Mouse (Mus musculus) 416B (cell line): ENCODE measurements around the gene Nudt10.
"Not testable (repeated sequence)": the region's sequence is repeated elsewhere in the genome, so short reads cannot be mapped to it uniquely, and the experiment has no call there.

Source experiments
- DNase-seq: peaks from one replicate; pipeline ENCODE4 v3.0.0; 2011; ENCODE audit warnings: low read depth

The Nudt10 gene

DNA sequence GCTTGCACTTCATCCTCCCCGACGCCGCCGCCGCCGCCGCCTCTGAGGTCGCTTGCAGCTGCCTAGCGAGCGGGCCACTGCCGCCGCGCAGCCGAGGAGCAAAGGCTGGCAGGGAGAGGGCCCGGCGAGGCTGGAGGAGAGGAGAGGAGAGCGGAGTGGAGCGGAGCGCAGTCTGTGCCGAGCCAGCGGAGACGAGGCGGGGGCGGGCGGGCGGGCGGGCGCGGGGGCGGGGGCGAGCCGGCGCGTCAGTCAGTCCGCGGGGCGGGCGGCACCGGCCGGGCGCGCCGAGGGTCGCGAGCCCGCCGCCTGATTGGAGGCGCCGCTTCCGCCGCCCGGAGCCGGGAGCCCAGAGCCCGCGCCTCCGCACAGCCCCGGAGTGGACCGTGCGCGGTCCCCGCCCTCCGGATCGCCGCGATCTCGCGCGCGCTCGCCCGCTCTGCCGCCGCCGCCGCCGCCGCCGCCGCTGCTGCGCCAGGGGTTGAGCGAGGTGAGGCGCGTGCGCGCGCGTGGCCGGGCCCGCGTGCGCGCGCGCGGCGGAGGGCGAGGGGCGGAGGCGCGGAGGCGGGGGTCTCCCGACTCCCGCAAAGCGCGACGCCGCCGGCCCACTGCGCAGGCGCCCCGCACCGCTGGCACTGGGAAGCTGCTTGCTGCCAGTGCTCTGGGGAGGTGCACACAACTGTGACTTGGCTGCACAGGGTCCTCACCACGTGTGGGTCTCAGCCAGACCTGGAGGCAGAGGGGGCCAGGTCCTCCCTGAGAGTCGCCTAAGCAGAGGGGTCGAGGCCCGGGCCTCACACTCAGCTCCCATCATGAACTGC is at the start of gene Nudt10:
Gene Nudt10 (minus strand): TSS at position 193 of the 818 bp plus-strand sequence.
- not testable (repeated sequence) for DNase-seq

DNA sequence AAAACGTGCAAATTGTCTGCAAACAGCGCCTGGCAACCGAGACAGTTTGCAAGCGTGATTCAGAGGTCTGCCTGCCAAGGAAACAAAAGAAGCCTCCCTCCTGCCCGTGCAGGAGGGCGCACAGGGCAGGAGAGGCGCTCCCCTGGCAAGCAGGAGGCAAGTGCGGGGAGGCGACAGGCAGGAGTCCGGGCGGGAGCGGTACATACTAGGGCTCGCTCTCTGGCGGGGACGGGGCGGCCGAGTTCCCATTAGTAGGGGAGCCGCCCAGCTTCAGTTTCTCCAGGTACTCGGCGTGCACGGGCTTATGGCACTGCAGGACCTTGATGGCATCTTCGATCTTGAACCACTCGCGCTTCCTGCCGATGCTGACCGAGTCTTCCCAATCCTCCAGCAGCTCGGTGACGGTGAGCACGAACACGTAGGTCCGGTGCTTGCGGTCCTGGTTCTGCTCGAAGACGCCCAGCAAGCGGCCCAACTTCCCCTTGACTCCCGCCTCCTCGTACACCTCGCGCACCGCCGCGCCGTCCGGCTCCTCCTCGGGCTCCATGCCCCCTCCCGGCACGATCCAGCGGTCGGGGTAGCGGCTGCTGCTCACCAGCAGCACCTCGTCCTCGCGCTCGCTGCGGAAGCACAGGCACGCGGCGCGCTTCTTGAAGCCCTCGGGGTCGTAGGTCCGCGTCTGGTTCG is 536 bp downstream of the Nudt10 start:
- DNase-seq, result not testable (repeated sequence)

- DNase-seq, result no peak
These were observed 1.1 kb downstream of the Nudt10 start for GRCm38 (mm10) chrX:6171718-6172117.
